Mouse (Mus musculus) erythroblast, embryonic 14.5 days (primary cell): ENCODE data around the gene Col1a1.

Experiments
- GATA1 ChIP-seq: IDR thresholded peaks from 2 replicates; pipeline ENCODE4 v1.6.1; 2012; ENCODE audit warnings: low read length, inconsistent platforms, mixed read lengths
- TAL1 ChIP-seq: IDR thresholded peaks from 3 replicates; pipeline ENCODE4 v1.6.1; 2012; ENCODE audit warnings: low read length, inconsistent platforms, mixed read lengths

GRCm38 (mm10) chr11:94970210-94970943 is 34.4 kb downstream of the Col1a1 start:
- TF ChIP-seq GATA1 (no peak), TAL1 (no peak)
